Mouse (Mus musculus): Measurements from ENCODE around the gene Mzt1. TPM values are rescaled to one million over a fixed set of nuclear protein-coding genes. Genes with fewer than 3 reads are reported as not detected.

The Mzt1 gene
- 99.0 and 106 TPM in 2 replicates for polyA plus RNA-seq (2016; fragmentation: Nextera tagmentation; extraction: Ambion mirVana)

DNA sequence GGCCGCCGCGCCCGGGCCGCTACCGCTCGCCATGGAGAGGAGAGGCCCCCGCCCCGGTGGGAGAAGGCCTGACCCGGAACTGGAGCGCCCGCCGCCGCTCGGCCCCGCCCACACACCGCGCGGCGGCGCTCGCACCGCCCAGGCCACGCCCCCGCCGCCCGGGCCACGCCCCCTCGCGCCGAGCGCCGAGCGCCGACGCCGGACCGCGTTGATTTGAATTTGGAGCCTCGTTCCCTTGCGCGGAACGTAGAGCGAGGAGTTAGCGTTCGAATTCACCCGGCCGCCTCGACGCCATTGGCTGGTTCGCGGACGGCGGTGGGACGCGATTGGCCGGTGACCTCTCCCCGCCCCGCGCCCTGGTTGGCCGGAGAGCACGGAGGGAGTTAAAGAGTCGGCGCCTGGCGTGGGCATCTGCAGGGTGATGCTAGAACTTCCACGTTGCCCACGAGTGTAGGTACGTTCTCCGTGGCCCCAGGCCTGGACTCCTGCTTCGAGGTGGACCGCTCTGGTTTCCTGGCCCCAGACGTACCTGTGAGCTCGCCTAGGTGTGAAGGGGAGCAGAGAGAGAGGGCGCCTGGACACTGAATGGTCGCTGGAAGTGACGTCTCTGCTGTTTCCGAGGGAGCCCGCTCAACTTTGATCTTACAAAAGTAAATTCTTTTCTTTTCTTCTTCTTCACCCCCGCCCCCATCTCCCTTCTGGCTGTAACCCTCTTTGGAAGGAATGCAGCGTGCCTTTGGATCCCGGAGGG, at the start of gene Mzt1, which contains the start of gene Bora:
TSS of gene Mzt1 (minus strand) at position 104 of the 751 bp plus-strand sequence.
TSS of gene Bora (plus strand) at position 192 of the 751 bp plus-strand sequence.
- Histone ChIP-seq H3K9me3 (no peaks in the 10 kb centered on the region), H3K36me3 (peaks cover 11% of the 10 kb centered on the region; the same call in 1 of the 2 replicates), H3K4me3 (peak within 1 kb of the TSS; percentile 91), H3K4me2 (replicated peaks) (peak within 1 kb of the TSS; percentile 66), H3K27me3 (no peaks in the 10 kb centered on the region), H3K4me1 (peaks cover 19% of the 10 kb centered on the region), H3K9ac (peak within 1 kb of the TSS; percentile 96), H3K27ac (peak within 1 kb of the TSS; percentile 89)
- under 1% methylated on average over 70 of the region's 81 CpGs for WGBS
- ATAC-seq (ENCODE audit: insufficient number of reproducible peaks, insufficient read depth, low FRiP score, low TSS enrichment): peak; percentile 94

DNA sequence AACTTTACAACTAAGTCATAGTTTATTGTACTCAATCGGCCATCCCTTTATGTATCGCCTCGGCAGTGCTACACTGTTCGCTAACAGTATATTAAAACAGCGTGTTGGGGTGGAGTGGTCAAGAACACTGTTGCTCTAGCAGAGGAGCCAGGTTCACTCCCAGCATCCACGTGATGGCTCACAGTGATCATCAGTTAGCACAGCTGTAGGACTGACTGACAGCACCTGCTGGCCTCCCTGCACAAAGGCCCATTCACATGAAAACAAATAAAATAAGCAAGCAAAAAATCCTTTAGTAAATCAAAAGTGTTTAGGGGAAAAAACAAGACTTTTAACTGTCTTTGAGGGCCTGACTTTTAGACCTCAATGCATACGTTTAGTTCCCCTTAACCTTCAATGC, 43.0 kb upstream of the Mzt1 start:
- no peak for ATAC-seq (ENCODE audit: insufficient number of reproducible peaks, insufficient read depth, low FRiP score, low TSS enrichment)
- no peaks in the 10 kb centered on the region for H3K4me1 ChIP-seq

DNA sequence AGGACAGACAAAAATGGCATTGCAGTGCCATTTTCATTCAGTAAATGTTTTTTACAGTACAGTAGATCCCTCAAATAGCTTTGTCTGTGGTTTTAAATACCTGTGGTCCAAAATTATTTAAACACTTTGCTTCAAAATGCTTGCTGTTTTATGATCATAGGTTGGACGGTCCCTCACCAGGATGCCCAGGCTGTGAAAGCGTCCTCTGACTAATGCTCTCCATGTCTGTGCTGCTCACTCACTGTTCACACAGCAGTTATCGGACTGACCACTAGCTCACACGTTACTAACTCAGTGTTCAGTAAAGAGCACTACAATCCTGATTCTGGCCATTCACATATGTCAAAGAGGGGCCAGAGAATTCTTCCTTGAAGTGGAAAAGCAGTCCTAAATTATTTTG, 25.2 kb upstream of the Mzt1 start:
- Histone ChIP-seq H3K36me3 (peaks cover 43% of the 10 kb centered on the region), H3K9ac (no peak overlapping the region), H3K4me2 (replicated peaks) (no peak overlapping the region), H3K27me3 (no peaks in the 10 kb centered on the region), H3K27ac (no peak overlapping the region), H3K9me3 (no peaks in the 10 kb centered on the region), H3K4me3 (no peak overlapping the region), H3K4me1 (no peaks in the 10 kb centered on the region)
- no peak for ATAC-seq (ENCODE audit: insufficient number of reproducible peaks, insufficient read depth, low FRiP score, low TSS enrichment)
- WGBS: 90% methylated on average over 4 of the region's 4 CpGs

More for the DNA sequence above, 43.0 kb upstream of the Mzt1 start:
- Histone ChIP-seq H3K27me3 (no peaks in the 10 kb centered on the region), H3K9ac (no peak overlapping the region), H3K27ac (no peak overlapping the region), H3K4me3 (no peak overlapping the region), H3K9me3 (no peaks in the 10 kb centered on the region), H3K4me2 (replicated peaks) (no peak overlapping the region), H3K36me3 (peaks cover 61% of the 10 kb centered on the region)
- 93% methylated on average over 7 of the region's 7 CpGs for WGBS

DNA sequence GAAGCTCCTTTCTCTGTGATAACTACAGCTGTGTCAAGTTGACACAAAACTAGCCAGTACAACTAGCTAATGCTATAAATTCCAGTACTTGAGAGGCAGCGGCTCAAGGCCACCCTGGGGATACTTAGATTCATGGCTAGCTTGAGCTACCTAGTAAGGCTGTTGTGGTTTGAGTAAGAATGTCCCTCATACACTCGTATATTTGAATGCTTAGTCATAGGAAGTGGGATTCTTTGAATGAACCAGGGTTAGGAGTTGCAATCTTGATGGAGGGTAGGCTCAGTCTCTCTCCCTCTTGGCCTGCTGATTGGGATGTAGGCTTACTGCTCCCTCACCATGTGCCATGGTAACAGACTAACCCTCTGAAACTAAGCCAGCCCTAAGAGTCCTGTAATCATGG, 17.2 kb upstream of the Mzt1 start:
- no peaks in the 10 kb centered on the region for H3K9me3 ChIP-seq
- peaks cover 36% of the 10 kb centered on the region for H3K36me3 ChIP-seq
- WGBS: 94% methylated on average over 2 of the region's 2 CpGs
- H3K27ac ChIP-seq: no peak overlapping the region
- H3K9ac ChIP-seq: no peak overlapping the region
- no peaks in the 10 kb centered on the region for H3K27me3 ChIP-seq
- H3K4me2 ChIP-seq (replicated peaks): no peak overlapping the region
- no peak for ATAC-seq (ENCODE audit: insufficient number of reproducible peaks, insufficient read depth, low FRiP score, low TSS enrichment)
- no peaks in the 10 kb centered on the region for H3K4me1 ChIP-seq
- H3K4me3 ChIP-seq: no peak overlapping the region

DNA sequence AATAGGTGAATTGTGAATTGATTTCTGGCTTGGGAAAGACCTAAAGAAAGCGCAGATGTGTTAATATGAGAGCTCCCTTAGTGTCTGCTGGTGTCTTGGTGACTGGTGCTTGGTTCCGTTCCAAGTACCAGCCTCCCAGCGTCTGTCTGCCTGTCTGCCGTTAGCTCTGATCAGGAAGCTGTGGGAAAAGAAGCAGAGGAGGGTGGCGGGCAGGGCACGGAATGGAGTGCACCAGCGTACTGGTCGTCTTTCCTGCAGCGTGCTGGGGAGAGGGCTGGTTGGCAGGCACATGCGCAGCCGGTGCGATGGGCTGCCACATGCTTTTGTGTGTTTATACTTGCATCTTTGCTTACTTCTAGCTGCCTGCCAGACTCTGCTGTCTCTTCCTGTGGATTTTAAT, 14.7 kb upstream of the Mzt1 start:
- no peaks in the 10 kb centered on the region for H3K27me3 ChIP-seq

DNA sequence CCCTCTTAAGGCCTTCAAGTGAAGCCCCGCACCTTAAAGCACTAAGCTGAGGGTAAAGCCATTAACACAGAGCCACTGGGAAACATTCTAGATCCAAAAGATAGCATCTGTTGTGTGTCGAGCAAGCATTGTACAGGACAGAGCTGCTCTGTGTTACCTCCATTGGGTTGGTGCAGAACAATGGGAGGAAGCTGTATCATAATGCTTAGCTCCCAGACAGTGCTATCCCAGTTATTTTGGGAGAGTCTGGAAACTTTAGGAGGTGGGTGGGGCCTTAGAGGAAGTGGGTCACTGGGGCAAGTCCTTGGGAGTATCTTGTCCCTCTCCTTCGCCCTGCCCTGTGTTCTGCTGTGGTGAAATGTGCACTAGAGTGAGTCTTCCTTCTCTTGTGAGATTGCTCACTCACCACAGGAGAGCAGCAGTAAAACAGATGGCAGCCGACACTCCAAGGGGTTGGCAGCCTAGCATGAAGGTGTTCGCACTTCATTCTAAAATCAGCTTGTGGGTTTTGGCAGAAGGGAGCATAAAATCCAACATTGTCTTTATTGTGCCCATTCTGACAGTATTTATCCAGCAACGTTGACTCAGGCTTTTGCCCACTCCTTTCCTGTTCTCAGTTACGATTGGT, 13.1 kb upstream of the Mzt1 start:
- Histone ChIP-seq H3K4me3 (no peak overlapping the region), H3K36me3 (peaks cover 45% of the 10 kb centered on the region), H3K4me2 (replicated peaks) (no peak overlapping the region), H3K9me3 (no peaks in the 10 kb centered on the region), H3K9ac (no peak overlapping the region), H3K4me1 (no peaks in the 10 kb centered on the region), H3K27ac (no peak overlapping the region), H3K27me3 (no peaks in the 10 kb centered on the region)
- no peak for ATAC-seq (ENCODE audit: insufficient number of reproducible peaks, insufficient read depth, low FRiP score, low TSS enrichment)
- WGBS: 94% methylated on average over 7 of the region's 7 CpGs

More for the DNA sequence above, 14.7 kb upstream of the Mzt1 start:
- Histone ChIP-seq H3K9me3 (no peaks in the 10 kb centered on the region), H3K4me2 (replicated peaks) (no peak overlapping the region), H3K4me1 (no peaks in the 10 kb centered on the region), H3K27ac (no peak overlapping the region), H3K9ac (no peak overlapping the region), H3K36me3 (peaks cover 40% of the 10 kb centered on the region), H3K4me3 (no peak overlapping the region)
- WGBS: 93% methylated on average over 12 of the region's 12 CpGs
- ATAC-seq (ENCODE audit: insufficient number of reproducible peaks, insufficient read depth, low FRiP score, low TSS enrichment): no peak

- Histone ChIP-seq H3K36me3 (peaks cover 15% of the 10 kb centered on the region; the same call in 1 of the 2 replicates), H3K4me1 (peaks cover 19% of the 10 kb centered on the region), H3K9ac (peak overlapping the region; percentile 52), H3K27ac (peak overlapping the region; percentile 89), H3K4me2 (replicated peaks) (peak overlapping the region; percentile 61), H3K27me3 (no peaks in the 10 kb centered on the region), H3K4me3 (peak overlapping the region; percentile 91), H3K9me3 (no peaks in the 10 kb centered on the region)
- WGBS: under 1% methylated on average over 15 of the region's 15 CpGs
- ATAC-seq (ENCODE audit: insufficient number of reproducible peaks, insufficient read depth, low FRiP score, low TSS enrichment): peak; percentile 6; the same call in 1 of the 2 replicates
Measured at GRCm38 (mm10) chr14:99046782-99047181, 848 bp upstream of the Mzt1 start.

- Histone ChIP-seq H3K9me3 (no peaks in the 10 kb centered on the region), H3K9ac (peak overlapping the region; percentile 96), H3K27ac (peak overlapping the region; percentile 89), H3K4me2 (replicated peaks) (peak overlapping the region; percentile 66), H3K4me3 (peak overlapping the region; percentile 91), H3K36me3 (peaks cover 6% of the 10 kb centered on the region; the same call in 1 of the 2 replicates), H3K4me1 (peaks cover 19% of the 10 kb centered on the region), H3K27me3 (no peaks in the 10 kb centered on the region)
- WGBS: under 1% methylated on average over 70 of the region's 70 CpGs
- no peak for ATAC-seq (ENCODE audit: insufficient number of reproducible peaks, insufficient read depth, low FRiP score, low TSS enrichment)
Measured at GRCm38 (mm10) chr14:99045378-99046030, 430 bp downstream of the Mzt1 start.

- Histone ChIP-seq H3K4me3 (peak overlapping the region; percentile 91), H3K27ac (no peak overlapping the region), H3K9ac (peak overlapping the region; percentile 96), H3K36me3 (0 out of 2 replicates have a peak, but pooled peaks cover 3% of the 10 kb centered on the region), H3K27me3 (no peaks in the 10 kb centered on the region), H3K9me3 (no peaks in the 10 kb centered on the region), H3K4me2 (replicated peaks) (peak overlapping the region; percentile 66), H3K4me1 (peaks cover 19% of the 10 kb centered on the region)
- 8% methylated on average over 5 of the region's 5 CpGs for WGBS
- no peak for ATAC-seq (ENCODE audit: insufficient number of reproducible peaks, insufficient read depth, low FRiP score, low TSS enrichment)
Measured at GRCm38 (mm10) chr14:99044718-99045117, 1.2 kb downstream of the Mzt1 start.

DNA sequence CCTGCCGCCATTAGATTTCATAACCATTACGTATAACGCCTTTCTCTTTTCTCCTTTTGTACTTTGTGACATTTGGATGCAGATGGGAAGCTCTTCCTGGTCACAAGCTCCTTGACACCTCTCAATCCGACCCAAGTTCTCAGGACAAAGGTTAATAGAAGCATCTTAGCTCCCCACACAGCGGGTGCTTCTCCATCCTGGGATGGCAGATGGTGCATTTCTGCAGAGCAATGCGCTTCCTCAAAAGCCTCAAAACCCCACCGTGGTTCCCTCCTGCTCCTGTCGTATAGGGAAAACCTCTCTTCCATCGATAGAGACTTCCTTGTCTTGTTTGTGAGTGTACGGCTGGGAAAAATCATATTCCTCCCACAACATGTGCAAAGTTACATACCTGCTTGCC, 1.8 kb downstream of the Mzt1 start:
- Histone ChIP-seq H3K9ac (peak overlapping the region; percentile 27; the same call in 1 of the 2 replicates), H3K4me2 (replicated peaks) (peak overlapping the region; percentile 66), H3K27ac (no peak overlapping the region), H3K4me3 (peak overlapping the region; percentile 91), H3K4me1 (peaks cover 19% of the 10 kb centered on the region), H3K36me3 (peaks cover 2% of the 10 kb centered on the region), H3K9me3 (no peaks in the 10 kb centered on the region), H3K27me3 (no peaks in the 10 kb centered on the region)
- 36% methylated on average over 10 of the region's 10 CpGs for WGBS
- no peak for ATAC-seq (ENCODE audit: insufficient number of reproducible peaks, insufficient read depth, low FRiP score, low TSS enrichment)

GRCm38 (mm10) chr14:99043499-99043898, 2.4 kb downstream of the Mzt1 start:
- Histone ChIP-seq H3K36me3 (peaks cover 2% of the 10 kb centered on the region), H3K4me3 (no peak overlapping the region; the same call in 1 of the 2 replicates), H3K9me3 (no peaks in the 10 kb centered on the region), H3K9ac (peak overlapping the region; percentile 27; the same call in 1 of the 2 replicates), H3K4me1 (peaks cover 19% of the 10 kb centered on the region), H3K27me3 (no peaks in the 10 kb centered on the region), H3K4me2 (replicated peaks) (peak overlapping the region; percentile 66; the same call in 1 of the 2 replicates), H3K27ac (no peak overlapping the region)
- ATAC-seq (ENCODE audit: insufficient number of reproducible peaks, insufficient read depth, low FRiP score, low TSS enrichment): no peak
- 38% methylated on average over 1 of the region's 1 CpGs for WGBS
